Mouse (Mus musculus): ENCODE data around the gene Cbr2. TPM values are rescaled to one million over a fixed set of nuclear protein-coding genes. Genes with fewer than 3 reads are reported as not detected.

Gene Cbr2
- total and polyA plus RNA-seq, 3 experiments, result not detected

- no peaks in the 10 kb centered on the region for H3K9me3 ChIP-seq (replicated peaks)
- DNase-seq (ENCODE audit: low spot score) (no peak), ATAC-seq (ENCODE audit: extremely low read depth, insufficient number of reproducible peaks, low FRiP score, poor library complexity, severe bottlenecking) (no peak)
- TF ChIP-seq CTCF (IDR thresholded peaks at IDR 0.05; ENCODE audit: low read depth, low read length) (no peak), TAL1 (conservative IDR thresholded peaks at IDR 0.05; ENCODE audit: low read depth, low read length) (no peak), GATA1 (IDR thresholded peaks at IDR 0.05; ENCODE audit: borderline replicate concordance, low read length) (no peak), GATA2 (IDR thresholded peaks at IDR 0.05; ENCODE audit: borderline replicate concordance, low read depth, low read length) (no peak), POLR2AphosphoS5 (IDR thresholded peaks at IDR 0.05; ENCODE audit: insufficient replicate concordance, low read depth, low read length) (no peak)
- H3K4me1 ChIP-seq (ENCODE audit: insufficient read depth, low read depth, low read length), result peaks cover 38% of the 10 kb centered on the region
- peaks cover 91% of the 10 kb centered on the region for H3K36me3 ChIP-seq (replicated peaks)
- H3K27me3 ChIP-seq (ENCODE audit: insufficient read depth, low read length), result no peaks in the 10 kb centered on the region
- no peak overlapping the region for H3K4me3 ChIP-seq (ENCODE audit: low read depth, low read length)
These were observed 24.7 kb downstream of the Cbr2 start for GRCm38 (mm10) chr11:120707225-120707624.

DNA sequence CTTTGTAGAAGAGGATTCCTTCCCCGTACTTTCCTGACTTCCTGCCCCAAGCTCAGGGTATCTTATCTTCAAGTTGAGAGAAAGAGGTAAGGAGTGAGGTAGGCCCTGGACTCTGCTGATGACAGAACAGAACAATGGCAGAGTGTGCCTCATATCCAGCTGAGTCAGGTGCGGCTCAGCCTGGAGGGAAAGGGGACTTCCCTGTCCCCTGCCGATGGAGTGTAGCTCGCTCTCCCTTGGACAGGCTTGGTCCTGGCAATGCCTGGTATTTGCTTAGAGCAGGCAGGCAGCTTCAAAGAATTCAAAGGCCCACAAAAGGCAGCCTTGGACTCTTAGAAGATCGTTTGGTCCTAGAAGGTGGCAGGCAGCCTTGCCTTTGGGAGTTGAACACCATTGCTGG, 25.8 kb downstream of the Cbr2 start:
- peaks cover 90% of the 10 kb centered on the region for H3K36me3 ChIP-seq (replicated peaks)
- no peak overlapping the region for H3K4me3 ChIP-seq (ENCODE audit: low read depth, low read length)
- H3K9me3 ChIP-seq (replicated peaks), result no peaks in the 10 kb centered on the region
- TF ChIP-seq TAL1 (conservative IDR thresholded peaks at IDR 0.05; ENCODE audit: low read depth, low read length) (no peak), CTCF (IDR thresholded peaks at IDR 0.05; ENCODE audit: low read depth, low read length) (no peak), POLR2AphosphoS5 (IDR thresholded peaks at IDR 0.05; ENCODE audit: insufficient replicate concordance, low read depth, low read length) (no peak), GATA2 (IDR thresholded peaks at IDR 0.05; ENCODE audit: borderline replicate concordance, low read depth, low read length) (no peak), GATA1 (IDR thresholded peaks at IDR 0.05; ENCODE audit: borderline replicate concordance, low read length) (no peak)
- no peaks in the 10 kb centered on the region for H3K27me3 ChIP-seq (ENCODE audit: insufficient read depth, low read length)
- ATAC-seq (ENCODE audit: extremely low read depth, insufficient number of reproducible peaks, low FRiP score, poor library complexity, severe bottlenecking), result no peak
- DNase-seq (ENCODE audit: low spot score), result no peak
- peaks cover 28% of the 10 kb centered on the region for H3K4me1 ChIP-seq (ENCODE audit: insufficient read depth, low read depth, low read length)

DNA sequence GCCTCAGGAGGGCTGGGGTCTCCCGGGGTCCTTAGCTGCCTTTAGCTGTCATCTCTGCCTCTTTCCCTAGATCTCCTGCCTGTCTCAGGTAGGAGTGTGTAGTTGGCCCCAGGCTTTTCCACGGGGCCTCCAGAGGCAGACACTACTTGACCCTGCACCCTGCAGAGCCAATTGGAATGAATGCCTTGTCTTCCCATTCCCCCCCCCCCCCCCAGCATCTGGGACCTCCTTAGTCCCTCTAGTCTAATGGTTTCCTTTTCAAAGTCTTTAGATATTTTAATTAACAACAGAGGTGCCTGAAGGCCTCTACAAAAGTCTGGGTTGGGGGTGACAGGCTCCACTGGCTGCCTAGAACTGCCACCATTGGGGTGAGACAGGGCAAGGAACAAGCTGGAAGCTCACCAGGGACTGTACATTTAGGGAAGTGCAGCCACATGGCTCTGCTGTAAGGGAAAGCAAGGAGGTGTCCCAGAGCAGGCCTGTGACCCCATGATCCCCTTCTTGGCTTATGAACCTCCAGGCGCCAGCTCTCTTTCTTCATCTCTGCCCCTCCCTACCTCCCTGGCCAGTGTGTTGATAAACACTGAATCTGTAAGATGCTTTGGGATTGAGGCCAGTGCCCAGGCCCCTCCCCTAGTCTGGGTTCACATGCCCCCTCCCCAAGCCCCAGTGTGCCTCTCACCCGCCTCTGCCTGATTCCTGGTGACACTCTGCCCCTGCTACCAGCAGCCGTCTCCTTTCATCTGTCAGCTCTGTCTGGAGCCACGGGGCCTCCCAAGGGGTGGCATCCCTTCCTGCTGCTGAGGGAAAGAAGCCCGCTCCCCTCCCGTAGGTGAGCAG, 27.2 kb downstream of the Cbr2 start:
- DNase-seq (ENCODE audit: low spot score), result no peak
- no peak for ATAC-seq (ENCODE audit: extremely low read depth, insufficient number of reproducible peaks, low FRiP score, poor library complexity, severe bottlenecking)

GRCm38 (mm10) chr11:120703696-120704454, 28.0 kb downstream of the Cbr2 start:
- Histone ChIP-seq H3K9me3 (replicated peaks) (no peaks in the 10 kb centered on the region), H3K36me3 (replicated peaks) (peaks cover 90% of the 10 kb centered on the region), H3K4me1 (ENCODE audit: insufficient read depth, low read depth, low read length) (peaks cover 14% of the 10 kb centered on the region), H3K27me3 (ENCODE audit: insufficient read depth, low read length) (no peaks in the 10 kb centered on the region), H3K4me3 (ENCODE audit: low read depth, low read length) (no peak overlapping the region)
- TF ChIP-seq TAL1 (conservative IDR thresholded peaks at IDR 0.05; ENCODE audit: low read depth, low read length), result no peak
- no peak for TF ChIP-seq GATA2 (IDR thresholded peaks at IDR 0.05; ENCODE audit: borderline replicate concordance, low read depth, low read length)
- TF ChIP-seq POLR2AphosphoS5 (IDR thresholded peaks at IDR 0.05; ENCODE audit: insufficient replicate concordance, low read depth, low read length), result no peak
- no peak for TF ChIP-seq GATA1 (IDR thresholded peaks at IDR 0.05; ENCODE audit: borderline replicate concordance, low read length)
- TF ChIP-seq CTCF (IDR thresholded peaks at IDR 0.05; ENCODE audit: low read depth, low read length), result no peak
- ATAC-seq (ENCODE audit: extremely low read depth, insufficient number of reproducible peaks, low FRiP score, poor library complexity, severe bottlenecking) (no peak), DNase-seq (ENCODE audit: low spot score) (no peak)

More for the DNA sequence above, 27.2 kb downstream of the Cbr2 start:
- TF ChIP-seq GATA2 (IDR thresholded peaks at IDR 0.05; ENCODE audit: borderline replicate concordance, low read depth, low read length) (no peak), POLR2AphosphoS5 (IDR thresholded peaks at IDR 0.05; ENCODE audit: insufficient replicate concordance, low read depth, low read length) (no peak), CTCF (IDR thresholded peaks at IDR 0.05; ENCODE audit: low read depth, low read length) (no peak), TAL1 (conservative IDR thresholded peaks at IDR 0.05; ENCODE audit: low read depth, low read length) (no peak), GATA1 (IDR thresholded peaks at IDR 0.05; ENCODE audit: borderline replicate concordance, low read length) (no peak)
- Histone ChIP-seq H3K4me3 (ENCODE audit: low read depth, low read length) (no peak overlapping the region), H3K36me3 (replicated peaks) (peaks cover 90% of the 10 kb centered on the region), H3K27me3 (ENCODE audit: insufficient read depth, low read length) (no peaks in the 10 kb centered on the region), H3K9me3 (replicated peaks) (no peaks in the 10 kb centered on the region), H3K4me1 (ENCODE audit: insufficient read depth, low read depth, low read length) (peaks cover 16% of the 10 kb centered on the region)

DNA sequence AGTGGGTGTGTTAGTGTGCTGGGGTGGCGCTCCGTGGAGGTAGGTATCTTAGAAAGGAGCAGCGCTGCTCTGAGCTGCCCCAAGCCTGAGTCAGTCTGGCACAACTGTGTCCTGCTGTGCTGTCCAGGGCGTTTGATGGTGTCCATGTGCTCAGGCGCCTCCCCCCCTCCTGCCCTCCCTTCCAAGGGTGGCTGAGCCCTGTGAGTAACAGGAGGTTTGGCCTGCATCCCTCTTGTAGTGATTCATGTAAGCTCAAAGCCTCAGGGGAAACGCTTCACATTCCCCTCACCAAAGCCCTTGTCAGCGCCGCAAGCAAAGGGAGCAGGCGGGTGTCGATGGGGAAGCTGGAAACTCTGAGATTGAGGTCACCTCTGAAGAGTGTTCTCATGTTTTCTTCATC, 34.2 kb downstream of the Cbr2 start:
- Histone ChIP-seq H3K27me3 (ENCODE audit: insufficient read depth, low read length) (no peaks in the 10 kb centered on the region), H3K9me3 (replicated peaks) (peaks cover 5% of the 10 kb centered on the region; the same call in 1 of the 2 replicates), H3K4me3 (ENCODE audit: low read depth, low read length) (no peak overlapping the region), H3K4me1 (ENCODE audit: insufficient read depth, low read depth, low read length) (peaks cover 6% of the 10 kb centered on the region; the same call in 1 of the 2 replicates), H3K36me3 (replicated peaks) (peaks cover 98% of the 10 kb centered on the region)
- DNase-seq (ENCODE audit: low spot score) (no peak), ATAC-seq (ENCODE audit: extremely low read depth, insufficient number of reproducible peaks, low FRiP score, poor library complexity, severe bottlenecking) (no peak)
- no peak for TF ChIP-seq GATA1 (IDR thresholded peaks at IDR 0.05; ENCODE audit: borderline replicate concordance, low read length)
- no peak for TF ChIP-seq GATA2 (IDR thresholded peaks at IDR 0.05; ENCODE audit: borderline replicate concordance, low read depth, low read length)
- no peak for TF ChIP-seq TAL1 (conservative IDR thresholded peaks at IDR 0.05; ENCODE audit: low read depth, low read length)
- TF ChIP-seq POLR2AphosphoS5 (IDR thresholded peaks at IDR 0.05; ENCODE audit: insufficient replicate concordance, low read depth, low read length), result no peak
- no peak for TF ChIP-seq CTCF (IDR thresholded peaks at IDR 0.05; ENCODE audit: low read depth, low read length)

DNA sequence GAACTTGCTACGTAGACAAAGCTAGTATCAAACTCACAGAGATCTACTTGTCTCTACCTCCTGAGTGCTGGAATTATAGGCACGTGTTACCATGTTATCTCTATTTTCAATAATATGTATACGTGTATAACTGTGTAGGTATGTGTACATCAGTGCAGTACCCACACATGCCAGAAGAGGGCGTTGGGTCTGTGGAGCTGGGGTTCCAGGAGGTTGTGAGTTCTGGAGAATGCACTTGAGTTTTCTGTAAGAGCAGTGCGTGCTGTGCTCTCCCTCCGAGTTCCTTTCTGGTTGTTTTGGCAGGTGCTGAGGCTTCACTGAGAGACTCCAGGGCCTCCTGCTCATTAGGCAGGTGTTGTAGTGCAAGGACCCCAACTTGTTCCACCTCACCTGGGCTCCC, 35.3 kb downstream of the Cbr2 start:
- H3K4me1 ChIP-seq (ENCODE audit: insufficient read depth, low read depth, low read length), result peaks cover 6% of the 10 kb centered on the region; the same call in 1 of the 2 replicates
- no peak for TF ChIP-seq GATA2 (IDR thresholded peaks at IDR 0.05; ENCODE audit: borderline replicate concordance, low read depth, low read length)
- TF ChIP-seq GATA1 (IDR thresholded peaks at IDR 0.05; ENCODE audit: borderline replicate concordance, low read length), result no peak
- no peak for TF ChIP-seq CTCF (IDR thresholded peaks at IDR 0.05; ENCODE audit: low read depth, low read length)
- no peak for TF ChIP-seq TAL1 (conservative IDR thresholded peaks at IDR 0.05; ENCODE audit: low read depth, low read length)
- TF ChIP-seq POLR2AphosphoS5 (IDR thresholded peaks at IDR 0.05; ENCODE audit: insufficient replicate concordance, low read depth, low read length), result no peak
- no peak overlapping the region for H3K4me3 ChIP-seq (ENCODE audit: low read depth, low read length)
- H3K27me3 ChIP-seq (ENCODE audit: insufficient read depth, low read length), result no peaks in the 10 kb centered on the region
- no peak for ATAC-seq (ENCODE audit: extremely low read depth, insufficient number of reproducible peaks, low FRiP score, poor library complexity, severe bottlenecking)
- H3K36me3 ChIP-seq (replicated peaks), result peaks cover 100% of the 10 kb centered on the region
- peaks cover 5% of the 10 kb centered on the region; the same call in 1 of the 2 replicates for H3K9me3 ChIP-seq (replicated peaks)
- no peak for DNase-seq (ENCODE audit: low spot score)

Measured in G1E (cell line).